Mouse (Mus musculus): ENCODE measurements at regions not wholly inside any gene's neighbourhood (a gene's known extent, or its start where the extent isn't known, plus 50 kb on each side); places are given as distances from the start of the nearest gene placed in this dataset.

DNA sequence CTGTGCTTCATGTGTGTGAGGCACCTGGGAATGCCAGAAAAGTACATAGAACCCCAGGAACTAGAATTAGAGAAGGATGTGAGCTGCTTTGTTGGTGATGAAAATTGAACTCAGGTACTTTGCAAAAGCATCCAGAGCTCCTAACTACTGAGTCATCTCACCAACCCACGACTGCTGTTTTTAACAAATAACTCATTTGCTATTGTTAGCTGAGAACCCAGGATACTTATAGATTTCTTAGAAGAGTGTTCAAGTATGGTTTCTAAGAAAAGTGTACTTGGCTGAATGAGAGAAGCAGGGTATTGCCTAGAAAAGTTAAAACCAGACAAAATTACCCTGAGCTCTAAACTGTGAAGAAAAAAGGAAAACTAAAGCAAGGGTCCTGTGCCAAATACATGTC is 335.8 kb downstream of the Tm4sf1 start:
- TF ChIP-seq CTCF (IDR thresholded peaks at IDR 0.05 in 2 of 3, conservative IDR thresholded peaks at IDR 0.05 in 1 of 3; ENCODE audit: control insufficient read depth in 1 of 3, insufficient read depth in 1 of 3, low read depth in 2 of 3, low read length in 3 of 3, poor library complexity in 1 of 3, severe bottlenecking in 1 of 3) (no peak), ELF1 (IDR thresholded peaks at IDR 0.05; ENCODE audit: low read depth, low read length) (no peak), MAX (IDR thresholded peaks at IDR 0.05; ENCODE audit: low read length) (no peak), POLR2A (IDR thresholded peaks at IDR 0.05; ENCODE audit: control insufficient read depth in 1 of 2, insufficient read depth in 1 of 2, low read depth in 1 of 2, low read length in 2 of 2, poor library complexity in 1 of 2) (no peak), TBP (IDR thresholded peaks at IDR 0.05; ENCODE audit: low read depth, low read length) (no peak), CHD2 (IDR thresholded peaks at IDR 0.05; ENCODE audit: low read length) (no peak), E2F4 (IDR thresholded peaks at IDR 0.05; ENCODE audit: borderline replicate concordance, low read depth, low read length) (no peak), NRF1 (IDR thresholded peaks at IDR 0.05; ENCODE audit: insufficient read depth, low read depth, low read length, poor library complexity, severe bottlenecking) (no peak)
